Mouse (Mus musculus): ENCODE measurements around the gene Pitpnc1. TPM values are rescaled to one million over a fixed set of nuclear protein-coding genes. Genes with fewer than 3 reads are reported as not detected.

Pitpnc1 gene
- total and polyA plus RNA-seq, 3 experiments: 2.4 to 5.4 (median 3.6) TPM

DNA sequence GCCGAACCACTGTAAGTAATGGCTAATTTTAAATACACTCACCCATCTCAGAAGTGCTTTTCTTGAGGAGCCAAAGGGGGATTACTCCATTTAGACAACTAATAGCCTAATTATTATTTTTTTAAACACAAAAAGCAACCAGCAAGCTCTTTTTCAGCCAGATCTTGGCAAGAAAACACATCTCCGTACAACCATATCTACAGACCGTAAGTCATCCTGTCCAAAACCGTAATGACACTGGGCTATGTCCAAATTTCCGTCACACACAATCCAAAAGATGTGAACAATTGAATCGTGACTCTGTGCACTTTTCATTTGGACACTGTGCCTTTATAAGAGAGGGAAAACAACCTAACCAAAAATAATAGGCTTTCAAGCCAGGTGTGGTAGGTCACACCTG, 20.4 kb downstream of the Pitpnc1 start:
- no peak for DNase-seq (ENCODE audit: extremely low read depth)
- no peaks in the 10 kb centered on the region for H3K79me2 ChIP-seq (replicated peaks; ENCODE audit: control insufficient read depth, extremely low read depth, insufficient read depth, poor library complexity, severe bottlenecking)
- H3K4me1 ChIP-seq (ENCODE audit: control insufficient read depth in 1 of 2, insufficient read depth in 2 of 2): peaks cover 8 to 56% of the 10 kb centered on the region in 2 experiments
- no peak overlapping the region for H3K4me2 ChIP-seq (ENCODE audit: insufficient read depth, low read depth, poor library complexity, severe bottlenecking)
- TF ChIP-seq ELF1 (IDR thresholded peaks at IDR 0.05; ENCODE audit: low read depth, low read length): no peak
- no peak for TF ChIP-seq UBTF (IDR thresholded peaks at IDR 0.05; ENCODE audit: low read depth, low read length)
- TF ChIP-seq MEF2A (IDR thresholded peaks at IDR 0.05; ENCODE audit: borderline replicate concordance, low read depth, low read length): no peak
- TF ChIP-seq MAFK (IDR thresholded peaks at IDR 0.05; ENCODE audit: insufficient replicate concordance, low read length): no peak
- H3K36me3 ChIP-seq (replicated peaks in 1 of 2; ENCODE audit: control insufficient read depth in 1 of 2, insufficient read depth in 1 of 2, low read length in 1 of 2): peaks cover 0 to 3% of the 10 kb centered on the region in 2 experiments
- no peak overlapping the region for H3K9ac ChIP-seq (ENCODE audit: insufficient read depth, low read depth)
- dilution Hi-C loops (cut with MboI; ENCODE audit: extremely low pct_ligation_motif_present, extremely low pct_unique_long_range_greater_than_20kb, low sequenced_read_pairs): no loop called here
- H3K4me3 ChIP-seq (replicated peaks in 1 of 3; ENCODE audit: low read depth in 2 of 3, low read length in 2 of 3, poor library complexity in 1 of 3): no peak overlapping the region
- in situ Hi-C loops (cut with MboI; ENCODE audit: low pct_ligation_motif_present, low pct_unique_long_range_greater_than_20kb, low sequenced_read_pairs): loop anchor here (10.0 kb wide), 1 partner anchor 55 kb away; no protein-coding TSS in a partner anchor
- H3K9me3 ChIP-seq (replicated peaks; ENCODE audit: low read length): no peaks in the 10 kb centered on the region
- no peak overlapping the region for H3K27ac ChIP-seq (ENCODE audit: insufficient read depth, low read depth)
- H3K27me3 ChIP-seq (replicated peaks): no peaks in the 10 kb centered on the region

DNA sequence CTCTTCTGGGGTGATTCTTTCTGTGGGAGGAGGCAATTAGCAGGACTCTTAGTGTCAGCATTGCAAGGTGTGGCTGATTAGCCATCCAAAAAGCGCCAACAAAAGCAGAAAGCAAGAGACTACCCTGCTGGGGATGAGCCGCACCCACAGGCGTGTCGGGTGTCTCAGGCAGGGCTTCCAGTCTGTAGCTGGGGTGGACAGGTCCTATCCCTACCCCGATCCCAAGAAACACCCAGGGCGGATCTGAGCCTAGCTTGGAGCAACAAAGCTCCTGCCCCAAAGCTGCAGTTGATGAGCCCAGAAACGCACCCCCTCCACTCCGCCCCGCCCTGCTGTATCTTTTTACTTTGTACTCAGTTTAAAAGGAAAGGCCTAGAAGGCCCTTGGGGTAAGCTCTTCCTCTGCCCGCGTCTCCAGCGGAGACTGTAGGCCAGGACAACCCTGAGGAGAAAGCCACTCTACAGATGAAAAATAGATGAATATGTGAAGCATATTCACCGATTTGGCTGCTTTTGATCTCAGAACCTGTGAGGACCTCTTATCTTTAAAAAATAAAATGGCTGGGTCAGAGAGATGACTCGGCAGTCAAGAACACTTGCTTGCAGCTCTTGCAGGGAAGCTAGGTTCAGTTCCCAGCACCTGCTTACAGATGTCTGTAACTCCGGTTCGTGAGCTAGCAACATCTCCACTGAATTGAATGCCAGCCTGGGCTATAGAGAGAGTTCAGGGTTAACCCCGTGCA, 21.2 kb downstream of the Pitpnc1 start:
- no peak for TF ChIP-seq ZNF384 (IDR thresholded peaks at IDR 0.05; ENCODE audit: low read depth, low read length)
- TF ChIP-seq E2F4 (IDR thresholded peaks at IDR 0.05; ENCODE audit: insufficient replicate concordance, low read depth, low read length): no peak
- TF ChIP-seq POLR2AphosphoS2 (IDR thresholded peaks at IDR 0.05; ENCODE audit: low read depth, low read length): no peak
- no peak for TF ChIP-seq KAT2A (IDR thresholded peaks at IDR 0.05; ENCODE audit: insufficient replicate concordance, low read length)
- Histone ChIP-seq H3K79me2 (replicated peaks; ENCODE audit: control insufficient read depth, extremely low read depth, insufficient read depth, poor library complexity, severe bottlenecking) (no peaks in the 10 kb centered on the region), H3K4me1 (ENCODE audit: control insufficient read depth in 1 of 2, insufficient read depth in 2 of 2) (peaks cover 8 to 59% of the 10 kb centered on the region in 2 experiments), H3K4me3 (replicated peaks in 1 of 3; ENCODE audit: low read depth in 2 of 3, low read length in 2 of 3, poor library complexity in 1 of 3) (no peak overlapping the region), H3K9me3 (replicated peaks; ENCODE audit: low read length) (no peaks in the 10 kb centered on the region), H3K9ac (ENCODE audit: insufficient read depth, low read depth) (no peak overlapping the region), H3K4me2 (ENCODE audit: insufficient read depth, low read depth, poor library complexity, severe bottlenecking) (no peak overlapping the region), H3K36me3 (replicated peaks in 1 of 2; ENCODE audit: control insufficient read depth in 1 of 2, insufficient read depth in 1 of 2, low read length in 1 of 2) (peaks cover 0 to 3% of the 10 kb centered on the region in 2 experiments), H3K27ac (ENCODE audit: insufficient read depth, low read depth) (no peak overlapping the region), H3K27me3 (replicated peaks) (no peaks in the 10 kb centered on the region)
- DNase-seq (ENCODE audit: extremely low read depth): no peak
- dilution Hi-C loops (cut with MboI; ENCODE audit: extremely low pct_ligation_motif_present, extremely low pct_unique_long_range_greater_than_20kb, low sequenced_read_pairs) (no loop called here), in situ Hi-C loops (cut with MboI; ENCODE audit: low pct_ligation_motif_present, low pct_unique_long_range_greater_than_20kb, low sequenced_read_pairs) (no loop called here)

DNA sequence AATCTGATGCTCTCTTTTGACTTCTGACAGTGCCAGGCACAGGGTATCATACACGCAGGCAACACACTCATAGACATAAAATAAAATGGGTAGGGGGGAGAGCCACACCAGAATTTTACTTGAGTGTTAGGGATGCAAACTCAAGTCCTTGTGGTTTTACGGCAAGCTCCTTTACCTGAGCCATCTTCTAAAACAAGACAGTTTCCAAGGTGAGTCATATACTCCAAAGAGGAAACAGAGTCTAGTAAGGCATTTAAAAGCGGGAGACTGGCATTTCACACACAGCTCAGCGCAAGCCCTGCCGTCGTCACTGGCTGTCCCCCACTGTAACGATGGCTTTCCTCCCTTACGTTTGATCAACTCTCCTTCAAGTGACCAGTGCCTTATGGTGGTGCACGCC, 22.6 kb downstream of the Pitpnc1 start:
- no peak for DNase-seq (ENCODE audit: extremely low read depth)
- Histone ChIP-seq H3K36me3 (replicated peaks in 1 of 2; ENCODE audit: control insufficient read depth in 1 of 2, insufficient read depth in 1 of 2, low read length in 1 of 2) (no peaks in the 10 kb centered on the region), H3K9ac (ENCODE audit: insufficient read depth, low read depth) (no peak overlapping the region), H3K9me3 (replicated peaks; ENCODE audit: low read length) (no peaks in the 10 kb centered on the region), H3K4me1 (ENCODE audit: control insufficient read depth in 1 of 2, insufficient read depth in 2 of 2) (peaks cover 11 to 71% of the 10 kb centered on the region in 2 experiments), H3K4me2 (ENCODE audit: insufficient read depth, low read depth, poor library complexity, severe bottlenecking) (no peak overlapping the region), H3K4me3 (replicated peaks in 1 of 3; ENCODE audit: low read depth in 2 of 3, low read length in 2 of 3, poor library complexity in 1 of 3) (no peak overlapping the region), H3K27ac (ENCODE audit: insufficient read depth, low read depth) (no peak overlapping the region), H3K27me3 (replicated peaks) (no peaks in the 10 kb centered on the region), H3K79me2 (replicated peaks; ENCODE audit: control insufficient read depth, extremely low read depth, insufficient read depth, poor library complexity, severe bottlenecking) (no peaks in the 10 kb centered on the region)
- in situ Hi-C loops (cut with MboI; ENCODE audit: low pct_ligation_motif_present, low pct_unique_long_range_greater_than_20kb, low sequenced_read_pairs): no loop called here
- TF ChIP-seq MAZ (IDR thresholded peaks at IDR 0.05; ENCODE audit: low read depth, low read length): no peak
- TF ChIP-seq USF2 (conservative IDR thresholded peaks at IDR 0.05; ENCODE audit: low read depth, low read length): no peak
- TF ChIP-seq UBTF (IDR thresholded peaks at IDR 0.05; ENCODE audit: low read depth, low read length): no peak
- no peak for TF ChIP-seq ELF1 (IDR thresholded peaks at IDR 0.05; ENCODE audit: low read depth, low read length)
- TF ChIP-seq CHD1 (IDR thresholded peaks at IDR 0.05; ENCODE audit: low read depth, low read length): no peak
- TF ChIP-seq NRF1 (IDR thresholded peaks at IDR 0.05; ENCODE audit: low read depth, low read length): no peak
- TF ChIP-seq HCFC1 (IDR thresholded peaks at IDR 0.05; ENCODE audit: low read depth, low read length): no peak
- no peak for TF ChIP-seq MXI1 (IDR thresholded peaks at IDR 0.05; ENCODE audit: low read depth, low read length)
- TF ChIP-seq POLR2A (IDR thresholded peaks at IDR 0.05; ENCODE audit: low read depth, low read length): no peak
- dilution Hi-C loops (cut with MboI; ENCODE audit: extremely low pct_ligation_motif_present, extremely low pct_unique_long_range_greater_than_20kb, low sequenced_read_pairs): no loop called here
